Mouse (Mus musculus) MEL (cell line): ENCODE results near the gene Man2a2. TPM values are rescaled to one million over a fixed set of nuclear protein-coding genes. Genes with fewer than 3 reads are reported as not detected.
A peak's percentile ranks its signal among the peaks of the same experiment; 100 is the strongest.

Experiments
- DNase-seq: peaks from one replicate; pipeline ENCODE4 v3.0.0; 2011; ENCODE audit warnings: low read depth, low spot score
- H3K27ac ChIP-seq: 2 replicates; pipeline ENCODE4 v1.5.1; 2012; ENCODE audit warnings: low read depth, mild to moderate bottlenecking, control low read depth, low read length, moderate library complexity; ENCODE audit not compliant: control insufficient read depth
- H3K27me3 ChIP-seq, 2 experiments: fragments of 150-350 bp in 1 of 2; sonication (generic) in 1 of 2; 2 replicates each; pipeline ENCODE4 v1.6.1; 2012; ENCODE audit warnings: low read length in 2 of 2, mild to moderate bottlenecking in 2 of 2, improper control_type of control experiment in 1 of 2, moderate library complexity in 1 of 2; ENCODE audit not compliant: insufficient read depth in 2 of 2, control insufficient read depth in 1 of 2
- H3K36me3 ChIP-seq, 2 experiments: 2 replicates each; pipeline ENCODE4 v1.6.1; 2012 to 2014; ENCODE audit warnings: low read length in 2 of 2, improper control_type of control experiment in 1 of 2, inconsistent platforms in 1 of 2, mild to moderate bottlenecking in 1 of 2; ENCODE audit not compliant: insufficient read depth in 2 of 2, control insufficient read depth in 1 of 2
- H3K4me1 ChIP-seq, 2 experiments: fragments of 150-350 bp in 1 of 2; sonication (generic) in 1 of 2; 2 replicates each; pipeline ENCODE4 v1.6.1; 2012; ENCODE audit warnings: low read length in 2 of 2, improper control_type of control experiment in 1 of 2, mild to moderate bottlenecking in 1 of 2; ENCODE audit not compliant: insufficient read depth in 2 of 2, control insufficient read depth in 1 of 2
- H3K4me3 ChIP-seq, 2 experiments: fragments of 150-350 bp in 1 of 2; sonication (generic) in 1 of 2; 2 replicates each; pipeline ENCODE4 v1.5.1; 2012; ENCODE audit warnings: low read depth in 2 of 2, low read length in 2 of 2, mild to moderate bottlenecking in 2 of 2, moderate library complexity in 2 of 2, control low read depth in 1 of 2, improper control_type of control experiment in 1 of 2; ENCODE audit not compliant: control insufficient read depth in 1 of 2, insufficient read depth in 1 of 2
- H3K79me2 ChIP-seq: 2 replicates; pipeline ENCODE4 v1.6.1; 2012; ENCODE audit warnings: mild to moderate bottlenecking, low read length, moderate library complexity; ENCODE audit not compliant: control insufficient read depth, poor library complexity, insufficient read depth
- H3K9ac ChIP-seq: 2 replicates; pipeline ENCODE4 v1.6.1; 2012; ENCODE audit warnings: low read depth, mild to moderate bottlenecking, control low read depth, low read length, moderate library complexity; ENCODE audit not compliant: control insufficient read depth, poor library complexity, severe bottlenecking
- H3K9me3 ChIP-seq: fragments of 150-350 bp; sonication (generic); replicated peaks from 2 replicates; pipeline ENCODE4 v1.6.1; 2012; ENCODE audit warnings: mild to moderate bottlenecking, low read length, improper control_type of control experiment, moderate library complexity; ENCODE audit not compliant: insufficient read depth
- BHLHE40 ChIP-seq: IDR thresholded peaks from 2 replicates; pipeline ENCODE4 v1.6.1; 2012; ENCODE audit warnings: low read depth, mild to moderate bottlenecking, inconsistent platforms, low read length, improper control_type of control experiment, borderline replicate concordance
- CHD2 ChIP-seq: IDR thresholded peaks from 2 replicates; pipeline ENCODE4 v1.6.1; 2011; ENCODE audit warnings: low read length, improper control_type of control experiment
- EP300 ChIP-seq, 2 experiments: IDR thresholded peaks; 2 replicates each; pipeline ENCODE4 v1.6.1; 2011; ENCODE audit warnings: improper control_type of control experiment in 2 of 2, low read length in 2 of 2, low read depth in 1 of 2, mild to moderate bottlenecking in 1 of 2
- ETS1 ChIP-seq: IDR thresholded peaks from 2 replicates; pipeline ENCODE4 v1.6.1; 2012; ENCODE audit warnings: low read depth, mild to moderate bottlenecking, inconsistent platforms, low read length, improper control_type of control experiment, moderate library complexity
- GATA1 ChIP-seq: IDR thresholded peaks from 2 replicates; pipeline ENCODE4 v1.6.1; 2011; ENCODE audit warnings: low read depth, low read length, improper control_type of control experiment
- JUND ChIP-seq: IDR thresholded peaks from 2 replicates; pipeline ENCODE4 v1.6.1; 2011; ENCODE audit warnings: low read depth, mild to moderate bottlenecking, improper control_type of control experiment, low read length
- KAT2A ChIP-seq: conservative IDR thresholded peaks from 2 replicates; pipeline ENCODE4 v1.6.1; 2012; ENCODE audit warnings: low read depth, low read length, improper control_type of control experiment, inconsistent platforms
- POLR2A ChIP-seq, 2 experiments: IDR thresholded peaks; 2 replicates each; pipeline ENCODE4 v1.6.1; 2011 to 2012; ENCODE audit warnings: low read length in 2 of 2, mild to moderate bottlenecking in 2 of 2, control low read depth in 1 of 2, improper control_type of control experiment in 1 of 2, low read depth in 1 of 2, moderate library complexity in 1 of 2; ENCODE audit not compliant: control insufficient read depth in 1 of 2, insufficient read depth in 1 of 2, poor library complexity in 1 of 2
- SIN3A ChIP-seq: IDR thresholded peaks from 2 replicates; pipeline ENCODE4 v1.6.1; 2012; ENCODE audit warnings: low read length, improper control_type of control experiment, inconsistent platforms
- TBP ChIP-seq: IDR thresholded peaks from 2 replicates; pipeline ENCODE4 v1.8.0; 2011; ENCODE audit warnings: low read depth, low read length, improper control_type of control experiment
- polyA plus RNA-seq, 2 experiments: library from polyadenylated mRNA; stranded (reverse) in 1 of 2; unstranded in 1 of 2; fragments of >175 nt in 1 of 2; fragments of >200 nt in 1 of 2; gene quantifications; 2 replicates each; pipeline versions ENCODE4 v1.2.1 to v1.2.4; 2012; ENCODE audit warnings: low replicate concordance in 2 of 2, low read depth in 1 of 2; ENCODE audit not compliant: insufficient read length in 2 of 2, insufficient read depth in 1 of 2, missing spikeins in 1 of 2
- total RNA-seq: library from RNA; depleted of rRNA; stranded (reverse); fragments of 300-350 nt; gene quantifications from 2 replicates; pipeline ENCODE4 v1.2.3, GENCODE M21; 2012

Man2a2 gene
- total and polyA plus RNA-seq, 3 experiments, result 19.2 to 38.6 TPM; not detected in 1

DNA sequence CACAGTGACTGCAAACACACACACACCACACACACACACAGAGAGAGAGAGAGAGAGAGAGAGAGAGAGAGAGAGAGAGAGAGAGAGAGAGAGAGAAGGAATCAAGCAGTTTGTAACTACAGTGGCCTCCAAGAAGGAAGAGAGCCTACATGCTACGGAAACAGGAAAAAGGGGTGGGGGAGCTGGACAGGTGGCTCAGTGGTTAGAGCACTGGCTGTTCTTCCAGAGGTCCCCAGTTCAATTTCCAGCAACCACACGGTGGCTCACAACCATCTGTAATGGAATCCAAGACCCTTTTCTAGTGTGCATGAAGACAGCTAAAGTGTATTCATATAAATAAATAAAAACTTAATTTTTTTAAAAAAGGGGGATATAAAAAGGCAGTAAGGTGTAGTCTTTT, 1.5 kb upstream of the Man2a2 start:
- H3K9ac ChIP-seq, result no peak overlapping the region
- H3K9me3 ChIP-seq, result no peaks in the 10 kb centered on the region
- TF ChIP-seq JUND (0 out of 2 replicates have a peak, but pooled peaks have one; percentile 51), POLR2A (IDR thresholded peaks at IDR 0.05; ENCODE audit: control insufficient read depth in 1 of 2, insufficient read depth in 1 of 2, low read depth in 1 of 2, low read length in 2 of 2, poor library complexity in 1 of 2) (no peak)
- TF ChIP-seq, all 39 proteins: peak for 1
- Histone ChIP-seq H3K36me3 (peaks cover 0 to 34% of the 10 kb centered on the region in 2 experiments; a peak in 2 of 4 replicates), H3K79me2 (peaks cover 3% of the 10 kb centered on the region; the same call in 1 of the 2 replicates), H3K4me3 (no peak overlapping the region), H3K27ac (peak overlapping the region; percentile 92), H3K4me1 (peaks cover 8 to 52% of the 10 kb centered on the region in 2 experiments), H3K27me3 (no peaks in the 10 kb centered on the region)
- no peak for DNase-seq

GRCm38 (mm10) chr7:80372166-80372565, 991 bp upstream of the Man2a2 start:
- Histone ChIP-seq H3K27me3 (no peaks in the 10 kb centered on the region), H3K9ac (peak overlapping the region; percentile 88; the same call in 1 of the 2 replicates), H3K79me2 (peaks cover 3% of the 10 kb centered on the region; the same call in 1 of the 2 replicates), H3K9me3 (no peaks in the 10 kb centered on the region), H3K4me3 (no peak overlapping the region), H3K27ac (peak overlapping the region; percentile 13; the same call in 1 of the 2 replicates), H3K4me1 (peaks cover 8 to 52% of the 10 kb centered on the region in 2 experiments), H3K36me3 (peaks cover 0 to 34% of the 10 kb centered on the region in 2 experiments; a peak in 2 of 4 replicates)
- TF ChIP-seq CHD2 (no peak), KAT2A (no peak), TBP (no peak), GATA1 (peak; percentile 78), EP300 (IDR thresholded peaks at IDR 0.05; ENCODE audit: low read depth in 1 of 2, low read length in 2 of 2) (0 out of 4 replicates have a peak, but pooled peaks of 1 of the 2 experiments have one; percentile 9)
- peak; percentile 28 for DNase-seq

- peak; percentile 88 for DNase-seq
- Histone ChIP-seq H3K4me3 (peak overlapping the region; percentile 80 to 85), H3K9me3 (no peaks in the 10 kb centered on the region), H3K9ac (peak overlapping the region; percentile 88), H3K4me1 (peaks cover 8 to 47% of the 10 kb centered on the region in 2 experiments), H3K79me2 (peaks cover 3% of the 10 kb centered on the region; the same call in 1 of the 2 replicates), H3K36me3 (peaks cover 0 to 30% of the 10 kb centered on the region in 2 experiments; a peak in 2 of 4 replicates), H3K27me3 (no peaks in the 10 kb centered on the region), H3K27ac (peak overlapping the region; percentile 68)
- TF ChIP-seq ETS1, result 0 out of 2 replicates have a peak, but pooled peaks have one; percentile 15
- peak; percentile 67 for TF ChIP-seq SIN3A
- no peak for TF ChIP-seq BHLHE40
- TF ChIP-seq POLR2A (IDR thresholded peaks at IDR 0.05; ENCODE audit: control insufficient read depth in 1 of 2, insufficient read depth in 1 of 2, low read depth in 1 of 2, low read length in 2 of 2, poor library complexity in 1 of 2), result peak; percentile 17 to 32; a peak in 1 of 4 replicates
These were observed 530 bp downstream of the Man2a2 start for GRCm38 (mm10) chr7:80370649-80371040.
